Mouse (Mus musculus) MEL (cell line): ENCODE measurements around the gene Nrg4. TPM values are rescaled to one million over a fixed set of nuclear protein-coding genes. Genes with fewer than 3 reads are reported as not detected.
A peak's percentile ranks its signal among the peaks of the same experiment; 100 is the strongest.
"Not testable (repeated sequence)": the region's sequence is repeated elsewhere in the genome, so short reads cannot be mapped to it uniquely, and the experiment has no call there.

Experiments used
- DNase-seq: peaks from one replicate; pipeline ENCODE4 v3.0.0; 2011; ENCODE audit warnings: low read depth, low spot score
- H3K27ac ChIP-seq: 2 replicates; pipeline ENCODE4 v1.5.1; 2012; ENCODE audit warnings: low read depth, mild to moderate bottlenecking, control low read depth, low read length, moderate library complexity; ENCODE audit not compliant: control insufficient read depth
- H3K27me3 ChIP-seq, 2 experiments: fragments of 150-350 bp in 1 of 2; sonication (generic) in 1 of 2; 2 replicates each; pipeline ENCODE4 v1.6.1; 2012; ENCODE audit warnings: low read length in 2 of 2, mild to moderate bottlenecking in 2 of 2, improper control_type of control experiment in 1 of 2, moderate library complexity in 1 of 2; ENCODE audit not compliant: insufficient read depth in 2 of 2, control insufficient read depth in 1 of 2
- H3K36me3 ChIP-seq, 2 experiments: 2 replicates each; pipeline ENCODE4 v1.6.1; 2012 to 2014; ENCODE audit warnings: low read length in 2 of 2, improper control_type of control experiment in 1 of 2, inconsistent platforms in 1 of 2, mild to moderate bottlenecking in 1 of 2; ENCODE audit not compliant: insufficient read depth in 2 of 2, control insufficient read depth in 1 of 2
- H3K4me1 ChIP-seq, 2 experiments: fragments of 150-350 bp in 1 of 2; sonication (generic) in 1 of 2; 2 replicates each; pipeline ENCODE4 v1.6.1; 2012; ENCODE audit warnings: low read length in 2 of 2, improper control_type of control experiment in 1 of 2, mild to moderate bottlenecking in 1 of 2; ENCODE audit not compliant: insufficient read depth in 2 of 2, control insufficient read depth in 1 of 2
- H3K4me3 ChIP-seq, 2 experiments: fragments of 150-350 bp in 1 of 2; sonication (generic) in 1 of 2; 2 replicates each; pipeline ENCODE4 v1.5.1; 2012; ENCODE audit warnings: low read depth in 2 of 2, low read length in 2 of 2, mild to moderate bottlenecking in 2 of 2, moderate library complexity in 2 of 2, control low read depth in 1 of 2, improper control_type of control experiment in 1 of 2; ENCODE audit not compliant: control insufficient read depth in 1 of 2, insufficient read depth in 1 of 2
- H3K79me2 ChIP-seq: 2 replicates; pipeline ENCODE4 v1.6.1; 2012; ENCODE audit warnings: mild to moderate bottlenecking, low read length, moderate library complexity; ENCODE audit not compliant: control insufficient read depth, poor library complexity, insufficient read depth
- H3K9ac ChIP-seq: 2 replicates; pipeline ENCODE4 v1.6.1; 2012; ENCODE audit warnings: low read depth, mild to moderate bottlenecking, control low read depth, low read length, moderate library complexity; ENCODE audit not compliant: control insufficient read depth, poor library complexity, severe bottlenecking
- H3K9me3 ChIP-seq: fragments of 150-350 bp; sonication (generic); replicated peaks from 2 replicates; pipeline ENCODE4 v1.6.1; 2012; ENCODE audit warnings: mild to moderate bottlenecking, low read length, improper control_type of control experiment, moderate library complexity; ENCODE audit not compliant: insufficient read depth
- BHLHE40 ChIP-seq: IDR thresholded peaks from 2 replicates; pipeline ENCODE4 v1.6.1; 2012; ENCODE audit warnings: low read depth, mild to moderate bottlenecking, inconsistent platforms, low read length, improper control_type of control experiment, borderline replicate concordance
- CHD1 ChIP-seq: IDR thresholded peaks from 2 replicates; pipeline ENCODE4 v1.6.1; 2012; ENCODE audit warnings: low read depth, mild to moderate bottlenecking, inconsistent platforms, low read length, improper control_type of control experiment
- CHD2 ChIP-seq: IDR thresholded peaks from 2 replicates; pipeline ENCODE4 v1.6.1; 2011; ENCODE audit warnings: low read length, improper control_type of control experiment
- E2F4 ChIP-seq: IDR thresholded peaks from 2 replicates; pipeline ENCODE4 v1.6.1; 2011; ENCODE audit warnings: low read depth, low read length, improper control_type of control experiment, borderline replicate concordance
- ETS1 ChIP-seq: IDR thresholded peaks from 2 replicates; pipeline ENCODE4 v1.6.1; 2012; ENCODE audit warnings: low read depth, mild to moderate bottlenecking, inconsistent platforms, low read length, improper control_type of control experiment, moderate library complexity
- GATA1 ChIP-seq: IDR thresholded peaks from 2 replicates; pipeline ENCODE4 v1.6.1; 2011; ENCODE audit warnings: low read depth, low read length, improper control_type of control experiment
- HCFC1 ChIP-seq: IDR thresholded peaks from 2 replicates; pipeline ENCODE4 v1.6.1; 2012; ENCODE audit warnings: low read depth, mild to moderate bottlenecking, inconsistent platforms, low read length, improper control_type of control experiment, moderate library complexity
- JUND ChIP-seq: IDR thresholded peaks from 2 replicates; pipeline ENCODE4 v1.6.1; 2011; ENCODE audit warnings: low read depth, mild to moderate bottlenecking, improper control_type of control experiment, low read length
- MAFK ChIP-seq: IDR thresholded peaks from 2 replicates; pipeline ENCODE4 v1.6.1; 2011; ENCODE audit warnings: low read depth, mild to moderate bottlenecking, low read length, improper control_type of control experiment, borderline replicate concordance
- MAZ ChIP-seq: IDR thresholded peaks from 2 replicates; pipeline ENCODE4 v1.6.1; 2012; ENCODE audit warnings: low read depth, mild to moderate bottlenecking, inconsistent platforms, low read length, improper control_type of control experiment
- MXI1 ChIP-seq: IDR thresholded peaks from 2 replicates; pipeline ENCODE4 v1.6.1; 2011; ENCODE audit warnings: mild to moderate bottlenecking, low read depth, low read length, improper control_type of control experiment
- MYC ChIP-seq: IDR thresholded peaks from 2 replicates; pipeline ENCODE4 v1.6.1; 2011; ENCODE audit warnings: low read depth, mild to moderate bottlenecking, low read length, improper control_type of control experiment, moderate library complexity
- NELFE ChIP-seq: IDR thresholded peaks from 2 replicates; pipeline ENCODE4 v1.6.1; 2011; ENCODE audit warnings: low read depth, low read length, improper control_type of control experiment
- RAD21 ChIP-seq: IDR thresholded peaks from 2 replicates; pipeline ENCODE4 v1.6.1; 2011; ENCODE audit warnings: mild to moderate bottlenecking, low read depth, low read length, improper control_type of control experiment
- RCOR1 ChIP-seq: IDR thresholded peaks from 2 replicates; pipeline ENCODE4 v1.6.1; 2012; ENCODE audit warnings: low read depth, mild to moderate bottlenecking, inconsistent platforms, low read length, improper control_type of control experiment
- SIN3A ChIP-seq: IDR thresholded peaks from 2 replicates; pipeline ENCODE4 v1.6.1; 2012; ENCODE audit warnings: low read length, improper control_type of control experiment, inconsistent platforms
- SMC3 ChIP-seq: IDR thresholded peaks from 2 replicates; pipeline ENCODE4 v1.6.1; 2011; ENCODE audit warnings: low read depth, low read length, improper control_type of control experiment
- TCF12 ChIP-seq: IDR thresholded peaks from 2 replicates; pipeline ENCODE4 v1.6.1; 2014; ENCODE audit warnings: low read depth, mild to moderate bottlenecking, inconsistent platforms, low read length, improper control_type of control experiment, moderate library complexity
- UBTF ChIP-seq: IDR thresholded peaks from 2 replicates; pipeline ENCODE4 v1.6.1; 2012; ENCODE audit warnings: low read depth, mild to moderate bottlenecking, inconsistent platforms, low read length, improper control_type of control experiment, moderate library complexity, borderline replicate concordance; ENCODE audit not compliant: insufficient read depth
- ZC3H11A ChIP-seq: IDR thresholded peaks from 2 replicates; pipeline ENCODE4 v1.6.1; 2012; ENCODE audit warnings: low read depth, mild to moderate bottlenecking, inconsistent platforms, low read length, improper control_type of control experiment
- polyA plus RNA-seq, 2 experiments: library from polyadenylated mRNA; stranded (reverse) in 1 of 2; unstranded in 1 of 2; fragments of >175 nt in 1 of 2; fragments of >200 nt in 1 of 2; gene quantifications; 2 replicates each; pipeline versions ENCODE4 v1.2.1 to v1.2.4; 2012; ENCODE audit warnings: low replicate concordance in 2 of 2, low read depth in 1 of 2; ENCODE audit not compliant: insufficient read length in 2 of 2, insufficient read depth in 1 of 2, missing spikeins in 1 of 2
- total RNA-seq: library from RNA; depleted of rRNA; stranded (reverse); fragments of 300-350 nt; gene quantifications from 2 replicates; pipeline ENCODE4 v1.2.3, GENCODE M21; 2012

The Nrg4 gene
- total and polyA plus RNA-seq, 3 experiments: 0.08 to 0.67 TPM; not detected in 1

DNA sequence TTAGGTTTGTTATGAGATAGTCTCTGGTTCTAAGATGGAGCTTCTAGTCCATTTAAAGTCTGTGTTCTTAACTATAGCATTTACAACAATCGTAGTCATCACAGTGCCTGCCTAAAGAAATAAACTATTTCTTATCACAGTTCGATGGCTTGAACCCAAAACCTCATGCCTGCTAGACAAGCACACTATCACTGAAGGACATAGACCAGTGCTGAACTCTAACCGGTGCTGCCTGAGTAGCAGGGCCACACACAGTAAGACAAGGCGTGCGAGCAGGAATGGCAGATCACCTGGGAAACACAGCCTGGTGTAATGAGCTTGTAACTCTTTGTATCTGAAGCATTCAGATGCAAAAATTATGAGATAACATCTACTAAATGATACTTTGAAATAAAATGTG, 85.8 kb downstream of the Nrg4 start:
- Histone ChIP-seq H3K27ac (no peak overlapping the region), H3K4me3 (no peak overlapping the region), H3K9me3 (no peaks in the 10 kb centered on the region), H3K36me3 (peaks cover 0 to 2% of the 10 kb centered on the region in 2 experiments; a peak in 2 of 4 replicates), H3K4me1 (peaks cover 2 to 6% of the 10 kb centered on the region in 2 experiments; a peak in 2 of 4 replicates), H3K9ac (no peak overlapping the region), H3K27me3 (no peaks in the 10 kb centered on the region), H3K79me2 (no peaks in the 10 kb centered on the region)
- peak; percentile 34 for DNase-seq
- TF ChIP-seq GATA1: peak; percentile 31; the same call in 1 of the 2 replicates
- TF ChIP-seq BHLHE40: no peak

DNA sequence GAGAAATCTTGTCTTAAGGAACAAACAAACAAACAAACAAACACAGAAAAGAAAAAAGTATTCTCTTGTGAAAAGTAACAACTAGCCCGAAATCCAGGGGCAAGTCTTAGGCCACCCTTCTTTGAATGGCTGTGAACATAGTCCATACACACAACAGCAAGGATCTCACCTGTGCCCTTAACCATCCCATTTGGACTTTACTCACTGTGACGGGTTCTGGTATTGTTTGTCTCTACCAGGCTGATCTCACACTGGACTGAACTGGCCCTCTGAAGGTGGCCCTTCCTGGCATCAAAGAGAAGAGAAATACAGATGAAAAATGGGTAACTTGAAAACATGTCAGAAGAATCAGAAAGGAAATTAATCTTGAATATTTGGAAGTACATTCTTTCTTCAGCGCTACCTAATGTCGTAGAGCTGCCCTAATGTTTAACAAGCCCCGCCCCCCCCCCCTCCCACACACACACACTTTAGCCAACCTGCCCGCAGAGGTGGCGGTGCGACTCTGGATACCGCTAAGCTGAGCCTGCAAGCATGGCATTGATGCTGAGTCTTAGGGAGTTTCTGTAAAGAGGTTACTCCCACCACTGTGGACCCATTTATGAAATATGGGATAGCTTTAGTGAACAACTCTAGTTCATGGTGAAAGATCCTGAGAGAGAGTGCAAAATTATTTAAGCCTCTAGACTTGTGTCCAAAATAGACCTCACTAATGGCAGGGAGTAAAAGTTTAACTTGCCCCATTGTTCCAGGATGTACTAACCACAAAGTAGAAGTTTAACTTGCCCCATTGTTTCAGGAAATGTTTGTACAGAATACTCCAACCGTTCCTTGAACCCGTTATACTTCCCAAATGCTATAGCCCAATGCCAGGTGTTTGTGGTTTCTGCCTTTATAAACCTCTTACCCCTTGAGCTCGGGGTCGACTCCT, 90.1 kb downstream of the Nrg4 start:
- H3K4me3 ChIP-seq: no peak overlapping the region

DNA sequence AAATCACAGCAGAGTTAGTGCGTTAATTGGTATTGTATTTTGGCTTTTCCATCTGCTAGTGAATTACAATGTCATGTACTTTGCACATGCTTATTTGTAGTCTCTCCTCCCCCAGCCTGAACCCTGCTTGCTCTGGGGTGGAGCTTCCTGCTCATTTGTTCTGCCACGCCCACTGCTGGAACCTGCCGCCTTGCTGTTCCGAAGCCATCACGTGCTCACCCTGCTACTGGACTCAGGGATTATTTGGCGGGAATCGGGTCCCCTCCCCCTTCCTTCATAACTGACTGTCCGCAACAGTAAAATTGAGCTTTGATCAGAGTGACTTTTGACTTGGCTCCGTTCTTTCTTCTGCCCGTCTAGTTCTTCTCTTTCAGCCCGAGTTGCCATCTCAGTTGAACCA, 93.6 kb downstream of the Nrg4 start:
- not testable (repeated sequence) for H3K27me3 ChIP-seq

More for the DNA sequence above, 90.1 kb downstream of the Nrg4 start:
- H3K36me3 ChIP-seq: peaks cover 0 to 2% of the 10 kb centered on the region in 2 experiments; a peak in 1 of 4 replicates
- DNase-seq: no peak
- H3K9ac ChIP-seq: no peak overlapping the region
- TF ChIP-seq E2F4 (no peak), TCF12 (no peak), BHLHE40 (no peak), MAZ (no peak), RAD21 (no peak), CHD2 (no peak), NELFE (no peak), SIN3A (no peak), ZC3H11A (no peak), JUND (no peak), UBTF (no peak), ETS1 (no peak), MYC (no peak), MAFK (no peak), SMC3 (no peak), MXI1 (no peak), HCFC1 (no peak), CHD1 (no peak), RCOR1 (no peak)
- peaks cover 0 to 2% of the 10 kb centered on the region in 2 experiments; a peak in 1 of 4 replicates for H3K27me3 ChIP-seq
- H3K79me2 ChIP-seq: no peaks in the 10 kb centered on the region
- no peak overlapping the region for H3K27ac ChIP-seq
- peaks cover 2 to 3% of the 10 kb centered on the region in 2 experiments; a peak in 2 of 4 replicates for H3K4me1 ChIP-seq
- H3K9me3 ChIP-seq: no peaks in the 10 kb centered on the region

More for the DNA sequence above, 93.6 kb downstream of the Nrg4 start:
- H3K36me3 ChIP-seq, H3K4me1 ChIP-seq, H3K4me3 ChIP-seq, H3K9me3 ChIP-seq, H3K79me2 ChIP-seq, H3K9ac ChIP-seq, DNase-seq, H3K27ac ChIP-seq: not testable (repeated sequence)
